Mouse (Mus musculus): ENCODE data around the gene Serp1. TPM values are rescaled to one million over a fixed set of nuclear protein-coding genes. Genes with fewer than 3 reads are reported as not detected.

Gene Serp1
- polyA plus RNA-seq (2014; fragmentation: Illumina TruSeq; extraction: RNeasy Lipid Tissue Mini Kit (QIAGEN cat#74804); ENCODE audit: low read depth, low replicate concordance): 320 TPM

GRCm38 (mm10) chr3:58525652-58526407 lies at the start of gene Serp1, which contains the start of gene Eif2a:
TSS of gene Serp1 (minus strand) at chr3:58525892.
TSS of gene Eif2a (plus strand) at chr3:58525821.

Other genes with a start within 250 kb of the Serp1 start
- 14.0 TPM for gene Tsc22d2, start 111.2 kb downstream of the Serp1 start, polyA plus RNA-seq (2014; fragmentation: Illumina TruSeq; extraction: RNeasy Lipid Tissue Mini Kit (QIAGEN cat#74804); ENCODE audit: low read depth, low replicate concordance)
- gene Eif2a, start 71 bp downstream of the Serp1 start, polyA plus RNA-seq (2014; fragmentation: Illumina TruSeq; extraction: RNeasy Lipid Tissue Mini Kit (QIAGEN cat#74804); ENCODE audit: low read depth, low replicate concordance): 92.4 TPM
- 321 TPM for gene Selenot, start 50.7 kb upstream of the Serp1 start, polyA plus RNA-seq (2014; fragmentation: Illumina TruSeq; extraction: RNeasy Lipid Tissue Mini Kit (QIAGEN cat#74804); ENCODE audit: low read depth, low replicate concordance)
- not detected for gene Erich6, start 111.3 kb upstream of the Serp1 start, polyA plus RNA-seq (2014; fragmentation: Illumina TruSeq; extraction: RNeasy Lipid Tissue Mini Kit (QIAGEN cat#74804); ENCODE audit: low read depth, low replicate concordance)
- 10.4 TPM for gene Siah2, start 166.5 kb upstream of the Serp1 start, polyA plus RNA-seq (2014; fragmentation: Illumina TruSeq; extraction: RNeasy Lipid Tissue Mini Kit (QIAGEN cat#74804); ENCODE audit: low read depth, low replicate concordance)